Mouse (Mus musculus): ENCODE data around the gene Ntf5. TPM values are rescaled to one million over a fixed set of nuclear protein-coding genes. Genes with fewer than 3 reads are reported as not detected.

Ntf5 gene
- 3.9 and 4.3 TPM in 2 replicates for polyA plus RNA-seq (2015; fragmentation: Nextera tagmentation; extraction: Ambion mirVana)

GRCm38 (mm10) chr7:45413113-45413863 is at the start of gene Ntf5:
Ntf5 (plus strand) TSS chr7:45413695.

GRCm38 (mm10) chr7:45366652-45367019 is 46.9 kb upstream of the Ntf5 start, which contains the start of gene Ppfia3:
Ppfia3 (minus strand) TSS chr7:45367019.

GRCm38 (mm10) chr7:45370475-45371311 is 42.8 kb upstream of the Ntf5 start, which contains the start of gene Lin7b:
Lin7b (minus strand) TSS chr7:45370583.

GRCm38 (mm10) chr7:45395578-45396336 is 17.7 kb upstream of the Ntf5 start, which contains the start of gene Snrnp70:
Snrnp70 (minus strand) TSS chr7:45395742.

GRCm38 (mm10) chr7:45405091-45406075 is 8.1 kb upstream of the Ntf5 start, which contains the start of gene Kcna7:
Kcna7 (plus strand) TSS chr7:45405653.

GRCm38 (mm10) chr7:45420615-45420919 is 7.1 kb downstream of the Ntf5 start, which contains the start of gene Lhb:
Lhb (plus strand) TSS chr7:45420820.

GRCm38 (mm10) chr7:45434203-45435015 is 20.9 kb downstream of the Ntf5 start, which contains the start of gene Gys1:
Gys1 (plus strand) TSS chr7:45434844.

GRCm38 (mm10) chr7:45437521-45438276 is 24.2 kb downstream of the Ntf5 start, which contains the start of gene Ruvbl2:
Ruvbl2 (minus strand) TSS chr7:45438096.

GRCm38 (mm10) chr7:45459564-45460140 is 46.2 kb downstream of the Ntf5 start, which contains the start of gene Ftl1:
Ftl1 (minus strand) TSS chr7:45459884.

GRCm38 (mm10) chr7:45466283-45467089 is 53.0 kb downstream of the Ntf5 start, which contains the start of gene Bax:
Bax (minus strand) TSS chr7:45466898.

Small RNA genes lying within 50 kb of the gene (microRNA-seq; reads per million reads assigned to microRNA genes)
- gene Gm22133: not detected

Other genes starting within 250 kb of the Ntf5 start
- 0.08 TPM in 1 of 2 replicates, not detected in the other for gene Slc17a7, start 249.7 kb upstream of the Ntf5 start, polyA plus RNA-seq (2015; fragmentation: Nextera tagmentation; extraction: Ambion mirVana)
- not detected in 2 replicates for gene Gfy, start 234.1 kb upstream of the Ntf5 start, polyA plus RNA-seq (2015; fragmentation: Nextera tagmentation; extraction: Ambion mirVana)
- not detected in 2 replicates for gene Pth2, start 232.7 kb upstream of the Ntf5 start, polyA plus RNA-seq (2015; fragmentation: Nextera tagmentation; extraction: Ambion mirVana)
- gene Ccdc155, start 208.8 kb upstream of the Ntf5 start, polyA plus RNA-seq (2015; fragmentation: Nextera tagmentation; extraction: Ambion mirVana): 0.26 and 0.35 TPM in 2 replicates
- gene Dkkl1, start 201.5 kb upstream of the Ntf5 start, polyA plus RNA-seq (2015; fragmentation: Nextera tagmentation; extraction: Ambion mirVana): 13.9 and 16.5 TPM in 2 replicates
- 39.4 and 41.4 TPM in 2 replicates for gene Tead2, start 197.9 kb upstream of the Ntf5 start, polyA plus RNA-seq (2015; fragmentation: Nextera tagmentation; extraction: Ambion mirVana)
- gene Cd37, start 174.6 kb upstream of the Ntf5 start, polyA plus RNA-seq (2015; fragmentation: Nextera tagmentation; extraction: Ambion mirVana): 4.2 and 18.7 TPM in 2 replicates
- gene Slc6a16, start 172.6 kb upstream of the Ntf5 start, polyA plus RNA-seq (2015; fragmentation: Nextera tagmentation; extraction: Ambion mirVana): not detected in 2 replicates
- not detected in 2 replicates for gene Slc6a21, start 136.2 kb upstream of the Ntf5 start, polyA plus RNA-seq (2015; fragmentation: Nextera tagmentation; extraction: Ambion mirVana)
- 17.6 and 18.0 TPM in 2 replicates for gene Trpm4, start 79.9 kb upstream of the Ntf5 start, polyA plus RNA-seq (2015; fragmentation: Nextera tagmentation; extraction: Ambion mirVana)
- gene Hrc, start 78.4 kb upstream of the Ntf5 start, polyA plus RNA-seq (2015; fragmentation: Nextera tagmentation; extraction: Ambion mirVana): 0.17 and 0.27 TPM in 2 replicates
- 0.91 and 2.1 TPM in 2 replicates for gene Ppfia3, start 46.7 kb upstream of the Ntf5 start, polyA plus RNA-seq (2015; fragmentation: Nextera tagmentation; extraction: Ambion mirVana)
- gene Lin7b, start 43.1 kb upstream of the Ntf5 start, polyA plus RNA-seq (2015; fragmentation: Nextera tagmentation; extraction: Ambion mirVana): 23.4 and 26.6 TPM in 2 replicates
- 81.3 and 94.3 TPM in 2 replicates for gene Snrnp70, start 18.0 kb upstream of the Ntf5 start, polyA plus RNA-seq (2015; fragmentation: Nextera tagmentation; extraction: Ambion mirVana)
- gene Kcna7, start 8.0 kb upstream of the Ntf5 start, polyA plus RNA-seq (2015; fragmentation: Nextera tagmentation; extraction: Ambion mirVana): 0.28 TPM in 1 of 2 replicates, not detected in the other
- not detected in 2 replicates for gene Lhb, start 7.1 kb downstream of the Ntf5 start, polyA plus RNA-seq (2015; fragmentation: Nextera tagmentation; extraction: Ambion mirVana)
- 58.4 and 71.6 TPM in 2 replicates for gene Gys1, start 21.1 kb downstream of the Ntf5 start, polyA plus RNA-seq (2015; fragmentation: Nextera tagmentation; extraction: Ambion mirVana)
- gene Ruvbl2, start 24.4 kb downstream of the Ntf5 start, polyA plus RNA-seq (2015; fragmentation: Nextera tagmentation; extraction: Ambion mirVana): 42.6 and 47.1 TPM in 2 replicates
- gene Ftl1, start 46.2 kb downstream of the Ntf5 start, polyA plus RNA-seq (2015; fragmentation: Nextera tagmentation; extraction: Ambion mirVana): 3,306 and 5,466 TPM in 2 replicates
- 169 and 185 TPM in 2 replicates for gene Bax, start 53.2 kb downstream of the Ntf5 start, polyA plus RNA-seq (2015; fragmentation: Nextera tagmentation; extraction: Ambion mirVana)
- 0.48 and 0.69 TPM in 2 replicates for gene Tulp2, start 68.2 kb downstream of the Ntf5 start, polyA plus RNA-seq (2015; fragmentation: Nextera tagmentation; extraction: Ambion mirVana)
- gene Gm45808, start 73.1 kb downstream of the Ntf5 start, polyA plus RNA-seq (2015; fragmentation: Nextera tagmentation; extraction: Ambion mirVana): not detected in 2 replicates
- gene Dhdh, start 75.1 kb downstream of the Ntf5 start, polyA plus RNA-seq (2015; fragmentation: Nextera tagmentation; extraction: Ambion mirVana): 2.6 and 3.0 TPM in 2 replicates
- 170 and 174 TPM in 2 replicates for gene Nucb1, start 96.7 kb downstream of the Ntf5 start, polyA plus RNA-seq (2015; fragmentation: Nextera tagmentation; extraction: Ambion mirVana)
- gene Ppp1r15a, start 112.6 kb downstream of the Ntf5 start, polyA plus RNA-seq (2015; fragmentation: Nextera tagmentation; extraction: Ambion mirVana): 18.5 and 26.0 TPM in 2 replicates
- gene Plekha4, start 112.6 kb downstream of the Ntf5 start, polyA plus RNA-seq (2015; fragmentation: Nextera tagmentation; extraction: Ambion mirVana): 2.5 and 2.8 TPM in 2 replicates
- 15.2 and 15.7 TPM in 2 replicates for gene Hsd17b14, start 141.2 kb downstream of the Ntf5 start, polyA plus RNA-seq (2015; fragmentation: Nextera tagmentation; extraction: Ambion mirVana)
- 28.3 TPM in 2 replicates for gene Bcat2, start 156.5 kb downstream of the Ntf5 start, polyA plus RNA-seq (2015; fragmentation: Nextera tagmentation; extraction: Ambion mirVana)
- gene Fgf21, start 201.8 kb downstream of the Ntf5 start, polyA plus RNA-seq (2015; fragmentation: Nextera tagmentation; extraction: Ambion mirVana): 0.17 and 0.23 TPM in 2 replicates
- gene Fut1, start 203.6 kb downstream of the Ntf5 start, polyA plus RNA-seq (2015; fragmentation: Nextera tagmentation; extraction: Ambion mirVana): not detected in 2 replicates
- gene Izumo1, start 208.1 kb downstream of the Ntf5 start, polyA plus RNA-seq (2015; fragmentation: Nextera tagmentation; extraction: Ambion mirVana): 0.17 TPM in 1 of 2 replicates, not detected in the other
- gene Rasip1, start 213.8 kb downstream of the Ntf5 start, polyA plus RNA-seq (2015; fragmentation: Nextera tagmentation; extraction: Ambion mirVana): 3.9 and 4.1 TPM in 2 replicates
- gene Mamstr, start 226.3 kb downstream of the Ntf5 start, polyA plus RNA-seq (2015; fragmentation: Nextera tagmentation; extraction: Ambion mirVana): 4.6 and 5.5 TPM in 2 replicates